Mouse (Mus musculus) ovary, adult 10 weeks (tissue): Measurements from ENCODE around the gene Tmem39a. TPM values are rescaled to one million over a fixed set of nuclear protein-coding genes. Genes with fewer than 3 reads are reported as not detected.

Experiments
- polyA plus RNA-seq: library from polyadenylated mRNA; stranded (reverse); fragments of 350-450 nt; fragmentation: Illumina TruSeq; extraction: RNeasy Lipid Tissue Mini Kit (QIAGEN cat#74804); gene quantifications from one replicate; pipeline ENCODE4 v1.2.3, GENCODE M21; 2014

Gene Tmem39a
- polyA plus RNA-seq, result 78.5 TPM

DNA sequence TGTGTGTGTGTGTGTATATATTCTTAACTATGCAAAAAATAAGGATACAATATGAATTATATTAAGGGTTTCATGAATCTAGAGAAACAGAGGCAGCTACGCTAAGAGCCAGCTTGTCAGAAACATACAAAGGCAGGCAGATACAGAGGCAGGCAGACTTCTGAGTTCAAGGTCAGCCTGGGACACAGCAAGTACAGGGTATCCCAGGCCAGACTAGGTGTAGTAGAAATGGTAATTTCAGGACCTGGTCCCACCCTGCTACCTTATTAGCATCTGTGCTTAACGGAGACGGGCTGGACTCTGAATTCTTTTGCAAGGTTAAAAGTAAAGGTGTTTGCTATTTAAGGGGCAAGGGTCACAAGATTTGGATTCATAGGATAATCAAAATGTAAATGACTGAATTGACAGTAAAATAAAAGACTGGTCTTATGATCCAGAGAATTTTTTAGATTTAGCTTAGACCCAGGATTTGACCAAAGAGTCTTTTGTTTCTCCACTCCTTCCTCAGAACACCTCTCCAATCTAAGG is at the start of gene Tmem39a:
TSS of gene Tmem39a (plus strand) at position 478 of the 528 bp plus-strand sequence.

DNA sequence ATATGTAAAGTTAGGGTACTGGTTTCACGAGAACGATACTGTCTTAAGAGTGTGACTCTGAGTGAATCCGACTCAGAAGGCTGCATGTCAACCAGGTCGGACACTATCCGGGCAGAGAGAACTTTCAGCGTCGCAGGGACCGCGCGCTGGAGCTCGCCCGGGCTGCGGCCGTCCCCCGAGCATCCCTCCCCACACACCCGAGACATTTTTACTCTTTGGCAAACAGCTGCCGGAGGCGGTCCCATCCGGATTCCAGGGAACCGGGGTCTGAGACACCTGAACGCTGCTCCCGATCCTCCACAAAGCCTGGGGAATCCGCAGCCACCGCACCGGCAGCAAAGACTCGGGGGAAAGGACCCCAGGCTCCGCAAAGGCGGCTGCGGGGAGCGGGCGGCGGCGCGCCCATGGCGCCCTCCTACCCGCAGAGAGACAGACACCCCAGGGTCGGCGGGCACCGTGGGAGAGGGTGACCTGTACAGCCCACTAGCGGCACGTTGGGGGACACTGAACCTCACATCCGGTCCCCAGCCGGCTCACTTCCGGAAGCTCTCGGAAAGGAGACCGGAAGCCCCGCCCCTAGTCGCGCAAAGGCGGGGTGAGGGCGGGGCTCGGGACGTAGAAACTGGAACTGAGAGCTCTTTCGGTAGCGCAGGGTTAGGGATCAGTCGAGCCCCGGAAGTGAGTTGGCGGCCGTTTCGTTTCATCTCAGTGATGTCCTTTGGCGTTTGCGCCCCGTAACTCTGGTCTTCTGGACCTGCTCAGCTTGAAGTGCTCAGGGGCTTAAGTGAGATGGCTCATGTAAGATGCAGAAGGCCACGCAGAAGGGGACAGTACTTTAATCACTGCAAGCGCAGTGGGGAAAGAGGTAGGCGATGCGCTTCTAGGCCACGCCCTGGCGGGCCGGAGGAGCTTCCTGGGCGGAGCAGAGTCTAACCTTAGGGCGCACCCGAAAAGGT is 36.1 kb upstream of the Tmem39a start, which contains the start of gene Timmdc1:
TSS of gene Timmdc1 (minus strand) at position 535 of the 956 bp plus-strand sequence.

DNA sequence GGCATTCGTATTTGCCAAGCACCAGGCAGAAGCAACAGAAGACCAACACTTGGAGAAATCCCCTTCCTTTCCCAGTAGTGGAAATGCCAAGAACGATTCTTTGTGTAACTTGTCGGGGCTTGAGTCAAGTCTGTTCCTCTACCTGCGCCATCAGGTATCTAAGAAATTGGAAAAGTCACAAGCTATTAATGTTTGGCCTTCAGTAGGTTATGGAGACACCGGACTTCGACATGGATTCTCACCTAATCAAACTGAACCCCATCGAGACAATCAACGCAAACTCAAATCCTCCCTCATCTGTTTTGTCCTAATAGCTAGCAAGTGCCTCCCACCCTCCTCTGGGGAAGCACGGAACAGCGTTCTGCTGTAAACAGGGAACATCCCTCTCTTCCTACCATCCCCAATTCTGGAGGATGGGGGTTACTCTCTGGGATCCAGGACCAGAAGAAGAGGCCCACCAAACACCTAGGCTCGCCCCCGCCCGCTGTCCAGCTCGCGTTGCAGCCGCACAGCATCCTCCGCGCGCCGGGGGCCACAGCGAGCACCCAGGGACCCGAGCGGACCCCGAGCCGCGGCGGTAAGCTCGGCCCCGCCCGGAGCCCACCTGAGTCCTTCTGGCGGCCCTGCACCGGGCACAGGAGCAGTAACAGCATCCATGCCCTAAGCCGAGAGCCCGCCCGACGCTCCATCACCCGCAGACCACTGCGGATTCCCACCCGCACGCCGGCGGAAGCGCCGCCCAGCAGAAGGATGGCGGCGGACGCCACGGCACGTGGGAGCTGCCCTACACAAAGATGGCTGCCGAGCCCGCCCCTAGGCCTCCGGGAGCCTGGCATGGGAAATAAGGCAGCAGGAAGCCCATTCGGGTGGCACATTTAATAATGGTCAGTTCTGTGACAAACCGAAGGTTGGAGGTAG is 8.8 kb upstream of the Tmem39a start, which contains the start of gene Poglut1:
TSS of gene Poglut1 (minus strand) at position 780 of the 918 bp plus-strand sequence.

Other genes starting within 250 kb of the Tmem39a start
- gene Maats1, start 216.6 kb upstream of the Tmem39a start, polyA plus RNA-seq, result 2.6 TPM
- gene Cox17, start 211.7 kb upstream of the Tmem39a start, polyA plus RNA-seq, result 99.2 TPM
- gene Gm21987, start 211.7 kb upstream of the Tmem39a start, polyA plus RNA-seq, result not detected
- gene Popdc2, start 196.5 kb upstream of the Tmem39a start, polyA plus RNA-seq, result 2.0 TPM
- 2.7 TPM for gene Pla1a, start 125.6 kb upstream of the Tmem39a start, polyA plus RNA-seq
- 25.1 TPM for gene Adprh, start 106.0 kb upstream of the Tmem39a start, polyA plus RNA-seq
- gene Cd80, start 103.1 kb upstream of the Tmem39a start, polyA plus RNA-seq, result 1.2 TPM
- 14.2 TPM for gene Timmdc1, start 36.0 kb upstream of the Tmem39a start, polyA plus RNA-seq
- gene Poglut1, start 8.4 kb upstream of the Tmem39a start, polyA plus RNA-seq, result 80.7 TPM
- 58.4 TPM for gene Arhgap31, start 154.6 kb downstream of the Tmem39a start, polyA plus RNA-seq
- gene B4galt4, start 183.6 kb downstream of the Tmem39a start, polyA plus RNA-seq, result 83.2 TPM
- 37.2 TPM for gene Upk1b, start 241.6 kb downstream of the Tmem39a start, polyA plus RNA-seq